Comparison of ENCODE assay signal across 9 mouse cellular contexts in genomic region chr2:163343671-163344070, GRCm38 (mm10). TPM values are rescaled to one million over a fixed set of nuclear protein-coding genes. Genes with fewer than 3 reads are reported as not detected.
DNase-seq lines count a peak whose midpoint lies in the region; ATAC-seq lines count a peak whose summit lies in the region.
"Had no signal": no experiment of that assay in that cellular context is flagged by ENCODE, and none has a peak within 500 bp of the region (broad histone marks: within the 10 kb centered on the region; RNA-seq: fewer than 3 reads in every experiment).

No protein-coding gene starts in this region.

- DNase-seq in CD4-positive, CD25-positive, alpha-beta regulatory T cell, adult 2 months (ENCODE audit: low read depth, low spot score) = peak; percentile 56
- peak; percentile 31 for DNase-seq in kidney, adult 9 months
- peak; percentile 29 for DNase-seq in MEL-GATA-1-ER (ENCODE audit: extremely low read depth, low read depth)
- peak; percentile 58 for DNase-seq in limb, embryonic 10.5 days (ENCODE audit: low spot score)
- DNase-seq in right cerebral cortex, postnatal 14 days = no peak
- no peak for DNase-seq in urinary bladder, postnatal 25 days (ENCODE audit: low spot score)

- no peaks in the 10 kb centered on the region for H3K36me3 ChIP-seq in kidney, embryonic 15.5 days
- H3K36me3 ChIP-seq in limb, embryonic 10.5 days = no peaks in the 10 kb centered on the region
- H3K36me3 ChIP-seq: liver, embryonic 15.5 days had no signal

- no peaks in the 10 kb centered on the region for H3K9me3 ChIP-seq in kidney, embryonic 15.5 days (replicated peaks)
- no peaks in the 10 kb centered on the region for H3K9me3 ChIP-seq in limb, embryonic 10.5 days (replicated peaks)
- H3K9me3 ChIP-seq: liver, embryonic 15.5 days had no signal

- no peak overlapping the region for H3K4me3 ChIP-seq in kidney, embryonic 15.5 days (replicated peaks)
- H3K4me3 ChIP-seq in limb, embryonic 10.5 days = no peak overlapping the region
- H3K4me3 ChIP-seq: liver, embryonic 15.5 days had no signal

- H3K9ac ChIP-seq in kidney, embryonic 15.5 days = no peak overlapping the region
- H3K9ac ChIP-seq: liver, embryonic 15.5 days had no signal

- H3K4me1 ChIP-seq in kidney, embryonic 15.5 days = peaks cover 12% of the 10 kb centered on the region
- H3K4me1 ChIP-seq in limb, embryonic 10.5 days = peaks cover 8% of the 10 kb centered on the region
- H3K4me1 ChIP-seq: liver, embryonic 15.5 days had no signal

- H3K27ac ChIP-seq in kidney, embryonic 15.5 days = no peak overlapping the region
- H3K27ac ChIP-seq in limb, embryonic 10.5 days = no peak overlapping the region
- H3K27ac ChIP-seq: liver, embryonic 15.5 days had no signal

- ATAC-seq in CD4-positive, CD25-positive, alpha-beta regulatory T cell, adult 4 months = no peak
- no peak for ATAC-seq in kidney, embryonic 15.5 days (replicated peaks; ENCODE audit: low FRiP score)

- H3K4me2 ChIP-seq in kidney, embryonic 15.5 days = no peak overlapping the region
- H3K4me2 ChIP-seq: liver, embryonic 15.5 days had no signal

- H3K27me3 ChIP-seq in kidney, embryonic 15.5 days = peaks cover 32% of the 10 kb centered on the region
- H3K27me3 ChIP-seq in limb, embryonic 10.5 days (ENCODE audit: low read depth, poor library complexity, severe bottlenecking) = peaks cover 35% of the 10 kb centered on the region

- 93% methylated on average over 4 of the region's 4 CpGs for WGBS in kidney, embryonic 15.5 days
- WGBS in limb, embryonic 10.5 days = 93% methylated on average over 4 of the region's 4 CpGs

RNA-seq across cellular contexts. Expression of gene Jph2, which starts 54.1 kb away (rescaled TPM):
- not detected for polyA plus RNA-seq in CD4-positive, CD25-positive, alpha-beta regulatory T cell, adult 4 months (2017; shearing (Covaris generic))
- polyA plus RNA-seq in kidney, embryonic 15.5 days (2015; fragmentation: Nextera tagmentation; extraction: Ambion mirVana) = 2.5 and 4.2 TPM in 2 replicates
- 0.59 and 0.71 TPM in 2 replicates for polyA plus RNA-seq in limb, embryonic 10.5 days (2016; fragmentation: Nextera tagmentation; extraction: Ambion mirVana)

Comparison
In these comparisons a context has a peak if more than half of its experiments do, and no peak if none do; other contexts are left out.
1. DNase-seq: peak in CD4-positive, CD25-positive, alpha-beta regulatory T cell, adult 2 months (single experiment), kidney, adult 9 months (single experiment), MEL-GATA-1-ER (single experiment) and limb, embryonic 10.5 days (single experiment); none in right cerebral cortex, postnatal 14 days (single experiment) and urinary bladder, postnatal 25 days (single experiment).